Mouse (Mus musculus): ENCODE measurements at regions not wholly inside any gene's neighbourhood (a gene's known extent, or its start where the extent isn't known, plus 50 kb on each side); places are given as distances from the start of the nearest gene placed in this dataset.
"Not testable (repeated sequence)": the region's sequence is repeated elsewhere in the genome, so short reads cannot be mapped to it uniquely, and the experiment has no call there.

DNA sequence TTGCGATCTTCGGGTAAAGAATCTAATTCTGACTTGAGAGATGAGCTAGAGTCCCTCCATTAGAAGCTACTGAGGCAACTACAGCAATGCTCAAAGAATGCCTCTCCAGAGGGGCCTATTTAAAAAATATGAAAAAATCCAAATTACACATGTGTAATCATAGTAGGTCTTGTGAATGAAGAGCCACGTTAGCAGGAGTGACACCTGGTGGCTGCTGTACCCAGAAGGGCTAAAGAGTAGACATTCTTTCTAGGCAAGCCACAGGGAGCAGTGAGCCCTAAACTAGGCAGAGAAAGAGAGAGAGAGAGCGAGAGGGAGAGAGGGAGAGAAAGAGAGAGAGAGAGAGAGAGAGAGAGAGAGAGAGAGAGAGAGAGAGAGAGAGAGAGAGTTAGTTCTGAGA lies 100.9 kb upstream of the Bet1 start:
- Histone ChIP-seq H3K9me3 (ENCODE audit: control insufficient read depth, low read length) (no peaks in the 10 kb centered on the region), H3K27me3 (ENCODE audit: control insufficient read depth, insufficient read depth, low read length) (no peaks in the 10 kb centered on the region), H3K9ac (ENCODE audit: low read length) (no peak overlapping the region), H3K4me3 (ENCODE audit: low read depth, low read length) (no peak overlapping the region), H3K4me2 (replicated peaks; ENCODE audit: low read depth) (no peak overlapping the region), H3K27ac (replicated peaks) (no peak overlapping the region), H3K36me3 (ENCODE audit: control insufficient read depth, insufficient read depth, low read length) (no peaks in the 10 kb centered on the region), H3K4me1 (replicated peaks; ENCODE audit: control insufficient read depth, insufficient read depth) (no peaks in the 10 kb centered on the region)
- no peak for DNase-seq (ENCODE audit: low spot score)
- no peak for ATAC-seq (ENCODE audit: low FRiP score, low TSS enrichment)
- WGBS: 68% methylated on average over 4 of the region's 4 CpGs
- TF ChIP-seq CTCF (IDR thresholded peaks at IDR 0.05; ENCODE audit: low read depth) (peak; percentile 34; the same call in 1 of the 2 replicates), EP300 (optimal IDR thresholded peaks at IDR 0.05) (no peak)

DNA sequence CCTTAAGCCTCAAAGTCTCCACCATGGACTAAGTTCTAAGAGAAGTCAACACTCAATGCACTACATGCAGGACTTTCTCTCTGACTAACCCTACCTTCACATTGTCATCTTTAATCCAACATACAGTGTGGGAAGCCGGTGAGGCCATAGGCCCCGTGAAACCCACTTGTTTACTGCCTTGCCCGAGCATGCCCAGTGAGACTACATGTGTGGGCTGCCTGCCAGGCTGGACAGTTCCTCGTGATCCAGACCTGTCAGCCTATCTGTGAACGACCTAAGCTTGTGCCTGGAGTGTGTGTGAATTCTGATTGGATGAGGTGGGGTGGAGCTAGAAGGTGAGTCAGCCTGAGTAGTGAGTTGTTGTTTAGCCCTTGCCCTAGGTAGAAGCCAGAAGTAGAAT lies 104.2 kb upstream of the Bet1 start:
- H3K4me2 ChIP-seq (replicated peaks; ENCODE audit: low read depth); H3K9ac ChIP-seq (ENCODE audit: low read length); H3K36me3 ChIP-seq (ENCODE audit: control insufficient read depth, insufficient read depth, low read length); H3K9me3 ChIP-seq (ENCODE audit: control insufficient read depth, low read length); H3K4me1 ChIP-seq (replicated peaks; ENCODE audit: control insufficient read depth, insufficient read depth); ATAC-seq (ENCODE audit: low FRiP score, low TSS enrichment); H3K27ac ChIP-seq (replicated peaks); H3K27me3 ChIP-seq (ENCODE audit: control insufficient read depth, insufficient read depth, low read length); H3K4me3 ChIP-seq (ENCODE audit: low read depth, low read length): not testable (repeated sequence)
- DNase-seq (ENCODE audit: low spot score): peak; percentile 13
- 54% methylated on average over 5 of the region's 5 CpGs for WGBS

DNA sequence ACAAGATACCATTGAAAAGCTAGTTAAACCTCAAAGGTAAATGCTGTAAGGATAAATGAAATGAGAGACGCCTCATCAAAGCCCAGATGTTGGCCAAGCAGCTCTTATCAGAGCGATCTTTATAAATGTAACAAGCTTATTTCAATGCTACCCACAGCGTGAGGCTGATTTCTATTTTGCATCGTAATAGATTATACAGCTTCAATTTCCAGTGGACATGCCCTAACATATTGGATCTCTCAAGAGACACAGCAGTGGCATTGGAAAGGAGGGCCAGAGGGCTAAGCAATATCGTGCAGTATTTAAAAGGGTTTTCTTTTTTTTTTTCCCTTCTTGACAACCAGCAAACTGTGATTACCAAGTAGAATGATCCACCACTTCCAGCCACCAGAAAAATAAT lies 106.5 kb upstream of the Bet1 start:
- Histone ChIP-seq H3K4me1 (replicated peaks; ENCODE audit: control insufficient read depth, insufficient read depth) (no peaks in the 10 kb centered on the region), H3K36me3 (ENCODE audit: control insufficient read depth, insufficient read depth, low read length) (no peaks in the 10 kb centered on the region), H3K9me3 (ENCODE audit: control insufficient read depth, low read length) (no peaks in the 10 kb centered on the region), H3K27ac (replicated peaks) (no peak overlapping the region), H3K9ac (ENCODE audit: low read length) (no peak overlapping the region), H3K4me3 (ENCODE audit: low read depth, low read length) (no peak overlapping the region), H3K4me2 (replicated peaks; ENCODE audit: low read depth) (no peak overlapping the region), H3K27me3 (ENCODE audit: control insufficient read depth, insufficient read depth, low read length) (no peaks in the 10 kb centered on the region)
- TF ChIP-seq CTCF (IDR thresholded peaks at IDR 0.05; ENCODE audit: low read depth) (no peak), EP300 (optimal IDR thresholded peaks at IDR 0.05) (no peak)
- DNase-seq (ENCODE audit: low spot score) (no peak), ATAC-seq (ENCODE audit: low FRiP score, low TSS enrichment) (no peak)
- WGBS: 75% methylated on average over 5 of the region's 5 CpGs

DNA sequence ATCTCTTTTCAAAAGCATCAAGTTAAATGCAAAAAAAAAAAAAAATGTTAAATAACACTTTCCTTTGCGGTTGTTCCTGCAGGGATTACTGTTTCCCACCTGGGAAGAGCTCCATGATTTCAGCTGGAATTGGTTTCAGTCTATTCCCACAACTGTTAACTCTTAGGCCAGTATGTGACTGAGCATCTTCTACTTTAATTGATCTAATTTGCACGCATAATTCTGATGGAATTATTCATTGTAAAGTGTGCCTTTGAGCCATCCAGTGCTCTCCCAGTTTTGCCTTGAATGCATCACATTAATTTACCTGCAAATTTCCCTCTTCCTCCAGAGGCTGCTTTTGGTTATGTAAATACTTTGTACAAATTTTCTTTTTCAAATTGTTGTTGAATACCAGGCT lies 114.4 kb upstream of the Bet1 start:
- H3K9me3 ChIP-seq (ENCODE audit: control insufficient read depth, low read length): no peaks in the 10 kb centered on the region
- H3K36me3 ChIP-seq (ENCODE audit: control insufficient read depth, insufficient read depth, low read length): no peaks in the 10 kb centered on the region
- DNase-seq (ENCODE audit: low spot score): no peak
- ATAC-seq (ENCODE audit: low FRiP score, low TSS enrichment): no peak
- H3K9ac ChIP-seq (ENCODE audit: low read length): no peak overlapping the region
- H3K4me2 ChIP-seq (replicated peaks; ENCODE audit: low read depth): no peak overlapping the region
- 69% methylated on average over 2 of the region's 2 CpGs for WGBS
- H3K27me3 ChIP-seq (ENCODE audit: control insufficient read depth, insufficient read depth, low read length): no peaks in the 10 kb centered on the region
- H3K4me1 ChIP-seq (replicated peaks; ENCODE audit: control insufficient read depth, insufficient read depth): no peaks in the 10 kb centered on the region
- no peak for TF ChIP-seq EP300 (optimal IDR thresholded peaks at IDR 0.05)
- TF ChIP-seq CTCF (IDR thresholded peaks at IDR 0.05; ENCODE audit: low read depth): no peak
- H3K4me3 ChIP-seq (ENCODE audit: low read depth, low read length): no peak overlapping the region
- H3K27ac ChIP-seq (replicated peaks): no peak overlapping the region

DNA sequence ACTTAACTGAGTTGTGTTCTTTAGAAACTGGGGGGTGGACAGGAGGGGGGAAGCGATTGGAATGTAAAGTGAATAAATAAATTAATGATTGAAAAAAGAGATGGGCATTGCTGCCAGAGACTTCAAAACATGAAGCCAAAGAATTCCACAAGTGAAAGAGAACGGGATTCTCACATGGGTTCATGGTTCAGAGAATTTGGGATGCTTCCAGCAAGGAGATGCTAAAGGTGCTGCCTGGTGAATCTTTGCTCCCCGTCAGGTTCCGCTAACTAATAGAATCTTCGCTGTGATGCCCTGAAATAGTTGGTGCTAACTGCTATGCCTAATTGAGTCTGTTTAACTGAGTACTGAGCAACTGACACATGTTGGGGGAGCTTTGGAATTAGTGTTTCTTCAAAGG lies 118.9 kb upstream of the Bet1 start:
- 77% methylated on average over 5 of the region's 5 CpGs for WGBS
- no peak overlapping the region for H3K27ac ChIP-seq (replicated peaks)
- no peaks in the 10 kb centered on the region for H3K9me3 ChIP-seq (ENCODE audit: control insufficient read depth, low read length)
- TF ChIP-seq CTCF (IDR thresholded peaks at IDR 0.05; ENCODE audit: low read depth): no peak
- TF ChIP-seq EP300 (optimal IDR thresholded peaks at IDR 0.05): no peak
- H3K4me3 ChIP-seq (ENCODE audit: low read depth, low read length): no peak overlapping the region
- H3K4me1 ChIP-seq (replicated peaks; ENCODE audit: control insufficient read depth, insufficient read depth): no peaks in the 10 kb centered on the region
- H3K9ac ChIP-seq (ENCODE audit: low read length): no peak overlapping the region
- no peaks in the 10 kb centered on the region for H3K27me3 ChIP-seq (ENCODE audit: control insufficient read depth, insufficient read depth, low read length)
- ATAC-seq (ENCODE audit: low FRiP score, low TSS enrichment) (no peak), DNase-seq (ENCODE audit: low spot score) (no peak)
- no peak overlapping the region for H3K4me2 ChIP-seq (replicated peaks; ENCODE audit: low read depth)
- H3K36me3 ChIP-seq (ENCODE audit: control insufficient read depth, insufficient read depth, low read length): no peaks in the 10 kb centered on the region

DNA sequence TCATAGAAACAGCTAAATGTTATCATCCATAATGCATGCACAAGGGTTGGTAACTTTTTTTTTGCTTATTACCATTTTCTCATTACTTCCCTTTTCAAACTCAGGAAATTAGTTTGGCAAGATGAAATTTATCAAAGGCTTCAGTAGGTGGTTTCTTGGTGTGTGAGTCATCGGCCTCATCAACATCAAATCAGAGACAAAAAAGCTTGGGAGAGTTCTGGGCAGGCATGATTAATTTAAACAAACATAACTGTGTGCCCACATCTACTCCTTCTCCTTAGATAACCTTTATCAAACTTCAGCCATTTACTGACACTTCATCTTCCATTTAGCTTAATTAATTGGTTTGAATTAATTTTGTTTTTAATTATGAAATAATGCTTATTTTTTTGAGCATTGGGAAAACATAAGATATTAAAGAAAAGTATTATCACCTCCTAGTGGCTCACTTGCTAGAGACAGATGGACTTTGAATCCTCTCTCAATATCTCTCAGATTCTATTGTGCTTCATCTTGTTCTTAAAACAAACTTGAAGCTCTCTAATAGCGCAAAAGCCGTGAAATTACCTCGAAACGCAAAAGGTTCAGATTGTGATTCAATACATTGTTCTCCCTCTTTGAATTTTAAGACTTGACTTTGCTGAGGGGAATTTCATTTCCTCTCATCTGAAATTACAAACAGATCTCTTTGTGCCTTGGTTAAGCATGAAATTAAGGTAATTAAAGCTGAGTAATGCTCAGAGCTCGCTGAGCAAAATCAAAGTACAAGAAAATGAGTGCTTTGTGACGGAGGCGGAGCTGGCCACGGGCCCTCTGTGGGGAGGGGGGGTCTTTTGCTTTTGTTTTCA lies 158.7 kb upstream of the Bet1 start:
- TF ChIP-seq CTCF (IDR thresholded peaks at IDR 0.05; ENCODE audit: low read depth) (no peak), EP300 (optimal IDR thresholded peaks at IDR 0.05) (no peak)
- DNase-seq (ENCODE audit: low spot score) (no peak), ATAC-seq (ENCODE audit: low FRiP score, low TSS enrichment) (no peak)
- no peaks in the 10 kb centered on the region for H3K4me1 ChIP-seq (replicated peaks; ENCODE audit: control insufficient read depth, insufficient read depth)
- no peak overlapping the region for H3K27ac ChIP-seq (replicated peaks)
- no peaks in the 10 kb centered on the region for H3K27me3 ChIP-seq (ENCODE audit: control insufficient read depth, insufficient read depth, low read length)
- WGBS: 73% methylated on average over 9 of the region's 9 CpGs
- no peak overlapping the region for H3K4me3 ChIP-seq (ENCODE audit: low read depth, low read length)
- no peak overlapping the region for H3K9ac ChIP-seq (ENCODE audit: low read length)
- no peaks in the 10 kb centered on the region for H3K9me3 ChIP-seq (ENCODE audit: control insufficient read depth, low read length)
- no peak overlapping the region for H3K4me2 ChIP-seq (replicated peaks; ENCODE audit: low read depth)
- no peaks in the 10 kb centered on the region for H3K36me3 ChIP-seq (ENCODE audit: control insufficient read depth, insufficient read depth, low read length)
